Mouse (Mus musculus) heart, embryonic 10.5 days (tissue): ENCODE data around the gene Jag1. TPM values are rescaled to one million over a fixed set of nuclear protein-coding genes. Genes with fewer than 3 reads are reported as not detected.
A peak's percentile ranks its signal among the peaks of the same experiment; 100 is the strongest.

ENCODE experiments used
- DNase-seq: peaks from one replicate; pipeline ENCODE4 v3.0.0-alpha.2; 2017; ENCODE audit warnings: low spot score
- H3K27ac ChIP-seq: fragments of 300-500 bp; sonication (generic); 2 replicates; pipeline ENCODE4 v1.5.1; 2016; ENCODE audit warnings: mild to moderate bottlenecking
- H3K27me3 ChIP-seq: fragments of 300-500 bp; sonication (generic); 2 replicates; pipeline ENCODE4 v1.6.1; 2016; ENCODE audit warnings: mild to moderate bottlenecking; ENCODE audit not compliant: poor library complexity, insufficient read depth, severe bottlenecking
- H3K36me3 ChIP-seq: fragments of 300-500 bp; sonication (generic); 2 replicates; pipeline ENCODE4 v1.6.1; 2016; ENCODE audit warnings: mild to moderate bottlenecking, moderate library complexity
- H3K4me1 ChIP-seq: fragments of 300-500 bp; sonication (generic); 2 replicates; pipeline ENCODE4 v1.6.1; 2016; ENCODE audit warnings: mild to moderate bottlenecking
- H3K4me3 ChIP-seq: fragments of 300-500 bp; sonication (generic); 2 replicates; pipeline ENCODE4 v1.5.1; 2016; ENCODE audit warnings: mild to moderate bottlenecking, moderate library complexity
- H3K9me3 ChIP-seq: fragments of 300-500 bp; sonication (generic); 2 replicates; pipeline ENCODE4 v1.6.1; 2016; ENCODE audit warnings: mild to moderate bottlenecking, moderate library complexity
- WGBS: fragments of 180-500 bp; shearing (Covaris S2); methylation state at CpG from one replicate; pipeline ENCODE4 v1.1.7; 2016; 5-methylcytosine and 5-hydroxymethylcytosine counted together
- polyA plus RNA-seq: library from polyadenylated mRNA; unstranded; fragments of >200 nt; fragmentation: Nextera tagmentation; extraction: Ambion mirVana; gene quantifications from 2 replicates; pipeline ENCODE4 v1.2.1, GENCODE M21; 2016

Gene Jag1
- polyA plus RNA-seq, 1 experiment from 2014 or later = 21.6 TPM

DNA sequence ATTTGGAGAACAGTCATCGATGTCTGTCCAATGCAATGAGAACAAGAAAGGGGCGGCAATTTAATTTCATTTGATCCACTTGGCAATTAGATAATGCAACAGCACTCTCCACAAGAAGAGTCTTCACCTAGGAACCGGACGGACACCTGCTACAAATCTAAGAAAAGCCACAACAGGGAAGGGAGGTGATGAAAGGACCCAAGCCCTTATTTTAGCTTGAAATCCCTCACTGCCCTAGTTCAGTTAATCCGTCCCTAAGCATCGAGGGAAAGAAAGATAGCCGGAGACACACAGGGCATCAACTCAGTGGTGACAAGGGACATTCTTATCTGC, 23.2 kb downstream of the Jag1 start:
- H3K36me3 ChIP-seq = peaks cover 99% of the 10 kb centered on the region
- no peak overlapping the region for H3K27ac ChIP-seq
- H3K4me3 ChIP-seq = no peak overlapping the region
- H3K27me3 ChIP-seq = no peaks in the 10 kb centered on the region
- 60% methylated on average over 7 of the region's 7 CpGs for WGBS
- H3K4me1 ChIP-seq = peaks cover 31% of the 10 kb centered on the region
- H3K9me3 ChIP-seq = no peaks in the 10 kb centered on the region
- no peak for DNase-seq

DNA sequence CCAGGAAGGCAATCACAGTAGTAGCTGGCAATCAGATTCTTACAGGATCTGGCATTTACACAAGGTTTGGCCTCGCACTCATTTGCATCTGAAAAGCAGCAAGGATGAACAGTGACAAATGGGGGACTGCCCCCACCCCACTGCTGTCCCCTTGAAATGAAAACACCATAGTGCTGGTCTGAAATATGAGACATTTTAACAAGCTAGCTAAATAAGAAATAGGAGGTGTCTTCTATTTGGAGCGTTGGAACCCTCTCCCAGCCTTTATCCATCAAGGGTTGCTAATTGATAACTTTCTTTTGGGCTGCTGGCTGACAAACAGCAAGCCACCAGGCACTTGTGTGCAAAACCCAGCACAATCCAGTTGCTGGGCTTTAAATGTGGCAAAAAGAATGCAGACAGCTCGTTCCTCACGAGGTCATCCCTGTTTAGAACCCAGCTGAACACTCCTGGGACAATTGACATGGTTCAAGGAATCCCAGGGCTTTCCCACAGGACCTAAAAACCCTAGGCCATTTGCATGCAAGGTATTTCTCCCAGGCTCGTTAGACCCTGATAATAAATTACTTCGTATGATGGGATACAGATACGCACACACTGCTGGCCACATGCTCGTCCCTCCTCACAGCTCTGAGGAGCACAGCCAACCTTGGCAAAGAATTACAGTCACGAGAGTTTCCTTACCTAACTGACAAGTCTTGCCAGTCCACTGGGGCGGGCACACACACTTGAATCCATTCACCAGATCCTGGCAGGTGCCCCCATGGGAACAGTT, 23.7 kb downstream of the Jag1 start:
- peaks cover 29% of the 10 kb centered on the region for H3K4me1 ChIP-seq
- H3K27ac ChIP-seq = no peak overlapping the region
- peaks cover 99% of the 10 kb centered on the region for H3K36me3 ChIP-seq
- WGBS = 58% methylated on average over 10 of the region's 10 CpGs
- no peaks in the 10 kb centered on the region for H3K9me3 ChIP-seq
- H3K4me3 ChIP-seq = no peak overlapping the region
- DNase-seq = no peak
- no peaks in the 10 kb centered on the region for H3K27me3 ChIP-seq

DNA sequence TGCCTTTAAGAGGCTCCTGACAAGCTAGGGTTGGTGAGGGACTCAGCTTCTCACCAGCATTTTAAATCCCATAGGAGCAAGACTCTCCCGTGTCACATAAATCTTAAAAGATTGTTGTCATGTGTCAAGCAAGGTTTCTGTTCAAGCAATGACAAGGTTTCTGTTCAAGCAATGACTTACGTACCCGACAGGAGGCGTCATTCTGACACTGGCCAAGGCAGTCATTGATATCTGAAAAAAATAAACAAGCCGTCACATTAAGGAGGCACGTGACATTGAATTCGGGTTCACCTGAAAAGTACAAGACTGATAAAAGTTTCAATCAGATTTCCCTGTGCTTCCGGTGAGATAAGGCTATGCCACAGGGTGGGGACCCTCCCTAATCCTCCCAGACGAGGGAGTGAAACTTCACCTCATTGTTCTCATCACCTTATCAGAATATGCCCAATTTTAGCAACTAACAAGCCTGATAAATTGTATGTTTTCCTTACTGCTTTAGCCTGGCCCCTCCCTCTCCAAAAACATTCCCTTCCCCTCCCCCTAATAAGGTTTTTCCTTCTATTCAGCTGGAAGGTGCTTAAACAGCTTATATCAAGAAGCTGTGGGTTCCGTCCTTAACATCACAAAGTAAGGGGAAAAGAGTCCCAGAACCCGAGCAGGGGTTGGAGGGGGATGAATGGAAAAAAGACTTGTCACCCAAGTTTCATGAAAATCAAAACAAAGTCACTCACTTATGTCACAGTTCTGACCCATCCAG, 24.5 kb downstream of the Jag1 start:
- H3K36me3 ChIP-seq = peaks cover 99% of the 10 kb centered on the region
- WGBS = 60% methylated on average over 11 of the region's 11 CpGs
- DNase-seq = no peak
- no peaks in the 10 kb centered on the region for H3K9me3 ChIP-seq
- peaks cover 21% of the 10 kb centered on the region for H3K4me1 ChIP-seq
- H3K4me3 ChIP-seq = no peak overlapping the region
- H3K27ac ChIP-seq = no peak overlapping the region
- no peaks in the 10 kb centered on the region for H3K27me3 ChIP-seq

DNA sequence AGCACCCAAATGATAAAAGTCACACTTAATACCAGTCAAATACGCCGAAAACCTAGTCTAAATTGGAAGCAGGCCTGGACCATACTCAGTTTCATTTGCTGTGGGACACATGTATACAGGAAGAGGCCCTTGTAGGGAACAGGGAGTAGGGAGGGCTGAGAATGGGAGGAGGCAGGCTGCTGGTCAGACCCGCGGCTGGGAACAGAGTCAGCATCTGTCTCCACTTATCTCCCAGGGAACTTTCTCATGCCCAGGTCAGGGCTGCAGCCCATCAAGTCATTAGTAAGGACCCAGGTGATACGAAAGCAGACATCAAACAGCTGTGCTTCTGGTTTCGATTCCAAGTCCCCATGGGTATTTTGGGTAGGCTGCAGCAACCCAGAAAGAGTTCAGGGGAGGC, 28.7 kb downstream of the Jag1 start:
- peaks cover 11% of the 10 kb centered on the region; the same call in 1 of the 2 replicates for H3K4me1 ChIP-seq
- 69% methylated on average over 6 of the region's 6 CpGs for WGBS
- DNase-seq = no peak
- no peak overlapping the region for H3K27ac ChIP-seq
- peaks cover 98% of the 10 kb centered on the region for H3K36me3 ChIP-seq
- H3K4me3 ChIP-seq = no peak overlapping the region
- no peaks in the 10 kb centered on the region for H3K27me3 ChIP-seq
- H3K9me3 ChIP-seq = no peaks in the 10 kb centered on the region

DNA sequence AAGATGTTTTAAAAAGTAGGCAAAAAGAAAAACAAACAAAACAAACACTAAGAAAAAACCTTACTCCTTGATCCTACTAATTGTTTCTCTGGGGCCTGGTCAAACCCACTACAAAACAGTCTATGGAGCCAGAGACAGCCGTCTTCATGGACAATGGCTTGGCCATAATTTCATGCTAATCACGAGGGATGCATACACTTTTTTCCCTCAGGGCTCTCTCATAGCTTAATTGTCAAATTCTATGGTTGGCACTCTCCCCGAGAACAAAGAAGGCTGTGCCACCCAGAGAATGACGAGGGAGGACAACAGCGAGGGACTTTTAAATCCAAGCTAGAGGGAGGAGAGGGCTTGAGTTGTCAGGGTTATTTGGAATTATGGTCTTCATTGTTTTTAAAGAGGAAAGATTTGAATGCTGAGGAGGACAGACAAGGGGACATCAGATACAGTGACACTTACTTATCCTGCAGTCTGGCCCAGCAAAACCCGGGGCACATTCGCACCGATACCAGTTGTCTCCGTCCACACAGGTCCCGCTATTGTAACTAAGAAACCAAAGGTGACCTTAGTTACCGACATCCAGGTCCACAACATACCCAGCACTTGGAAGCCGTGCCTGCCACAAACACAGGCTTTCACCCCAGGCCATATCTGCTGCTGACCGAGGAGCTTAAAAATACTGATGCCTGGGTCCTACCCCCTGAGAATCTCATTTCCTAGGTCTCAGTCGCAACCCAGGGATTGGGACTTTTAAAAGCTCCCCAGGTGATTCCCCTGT, 29.6 kb downstream of the Jag1 start:
- Histone ChIP-seq H3K4me1 (peaks cover 10% of the 10 kb centered on the region; the same call in 1 of the 2 replicates), H3K27me3 (no peaks in the 10 kb centered on the region), H3K36me3 (peaks cover 92% of the 10 kb centered on the region), H3K27ac (no peak overlapping the region), H3K9me3 (no peaks in the 10 kb centered on the region), H3K4me3 (no peak overlapping the region)
- no peak for DNase-seq
- 86% methylated on average over 14 of the region's 14 CpGs for WGBS

DNA sequence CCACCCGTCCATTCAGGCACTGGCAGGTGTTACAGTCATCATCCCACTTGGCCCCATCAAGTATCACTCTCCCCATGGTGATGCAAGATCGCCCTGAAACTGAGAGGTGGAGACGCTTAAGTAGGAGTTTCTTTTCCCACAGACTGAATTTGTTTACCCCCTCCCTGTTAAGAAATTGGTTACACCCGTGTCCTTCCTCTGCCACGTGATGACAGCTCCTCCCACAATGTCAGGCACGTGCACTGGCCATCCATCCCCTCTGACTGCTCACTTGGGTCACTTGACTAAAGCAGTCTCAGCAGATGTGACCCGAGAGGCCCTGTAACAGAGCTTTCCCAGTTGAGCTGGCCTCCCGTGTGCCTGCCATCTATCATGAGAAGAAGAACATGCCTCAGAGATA, 31.2 kb downstream of the Jag1 start:
- Histone ChIP-seq H3K9me3 (no peaks in the 10 kb centered on the region), H3K36me3 (peaks cover 80% of the 10 kb centered on the region), H3K27me3 (no peaks in the 10 kb centered on the region), H3K4me1 (peaks cover 19% of the 10 kb centered on the region), H3K4me3 (no peak overlapping the region), H3K27ac (no peak overlapping the region)
- no peak for DNase-seq
- 56% methylated on average over 8 of the region's 8 CpGs for WGBS

DNA sequence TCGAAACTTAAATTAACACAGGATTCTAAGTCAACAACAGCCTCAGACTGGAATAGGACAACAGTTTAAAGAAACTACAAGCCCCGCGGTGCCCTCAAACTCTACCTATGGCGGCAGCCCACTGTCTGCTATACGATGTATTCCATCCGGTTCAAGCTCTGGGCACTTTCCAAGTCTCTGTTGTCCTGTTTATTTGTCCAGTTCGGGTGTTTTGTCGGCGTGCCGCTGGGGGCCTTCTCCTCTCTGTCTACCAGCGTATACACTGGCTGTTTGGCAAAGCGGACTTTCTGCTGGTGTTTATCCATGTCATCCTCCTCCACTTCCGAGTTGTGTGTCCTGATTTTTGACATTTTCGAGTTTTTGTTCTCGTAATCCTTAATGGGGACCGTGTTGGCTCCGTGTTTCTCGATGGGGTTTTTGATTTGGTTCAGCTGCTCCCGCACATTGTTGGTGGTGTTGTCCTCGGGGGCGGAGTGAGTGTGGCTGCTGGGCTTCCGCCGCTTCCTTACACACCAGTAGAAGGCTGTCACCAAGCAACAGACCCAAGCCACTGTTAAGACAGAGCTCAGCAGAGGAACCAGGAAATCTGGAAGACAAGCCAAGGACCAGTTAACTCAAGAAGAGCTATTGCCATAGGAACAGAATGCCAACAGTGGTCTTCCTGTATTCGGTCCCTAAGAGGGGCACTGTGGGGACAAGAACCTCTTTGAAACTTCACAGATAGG, 33.4 kb downstream of the Jag1 start:
- Histone ChIP-seq H3K4me1 (peaks cover 27% of the 10 kb centered on the region), H3K9me3 (no peaks in the 10 kb centered on the region), H3K27me3 (no peaks in the 10 kb centered on the region), H3K36me3 (peaks cover 58% of the 10 kb centered on the region), H3K27ac (no peak overlapping the region), H3K4me3 (no peak overlapping the region)
- no peak for DNase-seq
- WGBS = 91% methylated on average over 24 of the region's 24 CpGs

DNA sequence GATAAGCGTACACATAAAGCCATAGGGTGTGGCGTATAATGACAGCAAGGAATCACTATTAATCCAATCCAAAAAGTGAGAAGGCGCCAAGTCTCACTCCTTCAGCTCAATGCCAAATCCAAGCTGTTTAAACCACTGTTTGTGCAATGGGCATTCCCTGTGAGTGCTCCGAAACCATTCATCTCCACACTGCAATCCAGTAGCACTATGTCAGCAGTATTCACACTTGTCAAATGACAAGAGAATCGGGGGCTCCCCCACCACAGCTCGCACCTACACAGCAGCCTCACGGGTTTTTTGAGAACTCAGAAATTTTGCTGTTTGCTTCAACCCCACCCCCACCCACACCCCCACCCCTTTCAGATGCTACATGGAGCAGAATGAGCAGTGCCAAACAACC, 35.4 kb downstream of the Jag1 start:
- DNase-seq = no peak
- H3K27me3 ChIP-seq = no peaks in the 10 kb centered on the region
- no peak overlapping the region for H3K4me3 ChIP-seq
- peaks cover 27% of the 10 kb centered on the region for H3K4me1 ChIP-seq
- no peak overlapping the region for H3K27ac ChIP-seq
- WGBS = 80% methylated on average over 7 of the region's 7 CpGs
- H3K36me3 ChIP-seq = peaks cover 40% of the 10 kb centered on the region
- H3K9me3 ChIP-seq = no peaks in the 10 kb centered on the region

DNA sequence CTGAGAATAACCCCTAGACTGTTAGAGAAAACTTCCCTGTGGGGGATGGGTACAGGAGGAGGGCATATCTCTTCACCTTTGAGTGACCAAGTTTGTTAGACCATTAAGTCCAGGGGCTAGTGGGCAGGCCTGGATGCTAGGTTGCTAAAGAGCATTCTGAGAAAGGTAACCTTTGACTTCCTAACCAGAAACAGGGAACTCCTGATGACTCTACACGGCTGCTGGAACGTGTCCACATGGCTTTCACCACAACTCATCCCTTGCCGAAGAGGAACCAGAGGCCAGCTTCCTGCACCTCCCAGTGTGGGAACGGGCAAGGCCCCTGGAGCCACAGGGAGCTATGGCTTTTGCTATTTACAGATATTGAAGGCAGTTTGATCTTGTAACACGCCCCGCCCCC, 36.0 kb downstream of the Jag1 start:
- no peaks in the 10 kb centered on the region for H3K27me3 ChIP-seq
- peaks cover 35% of the 10 kb centered on the region for H3K36me3 ChIP-seq
- DNase-seq = no peak
- peaks cover 24% of the 10 kb centered on the region for H3K4me1 ChIP-seq
- no peaks in the 10 kb centered on the region for H3K9me3 ChIP-seq
- no peak overlapping the region for H3K4me3 ChIP-seq
- no peak overlapping the region for H3K27ac ChIP-seq
- 65% methylated on average over 6 of the region's 6 CpGs for WGBS

DNA sequence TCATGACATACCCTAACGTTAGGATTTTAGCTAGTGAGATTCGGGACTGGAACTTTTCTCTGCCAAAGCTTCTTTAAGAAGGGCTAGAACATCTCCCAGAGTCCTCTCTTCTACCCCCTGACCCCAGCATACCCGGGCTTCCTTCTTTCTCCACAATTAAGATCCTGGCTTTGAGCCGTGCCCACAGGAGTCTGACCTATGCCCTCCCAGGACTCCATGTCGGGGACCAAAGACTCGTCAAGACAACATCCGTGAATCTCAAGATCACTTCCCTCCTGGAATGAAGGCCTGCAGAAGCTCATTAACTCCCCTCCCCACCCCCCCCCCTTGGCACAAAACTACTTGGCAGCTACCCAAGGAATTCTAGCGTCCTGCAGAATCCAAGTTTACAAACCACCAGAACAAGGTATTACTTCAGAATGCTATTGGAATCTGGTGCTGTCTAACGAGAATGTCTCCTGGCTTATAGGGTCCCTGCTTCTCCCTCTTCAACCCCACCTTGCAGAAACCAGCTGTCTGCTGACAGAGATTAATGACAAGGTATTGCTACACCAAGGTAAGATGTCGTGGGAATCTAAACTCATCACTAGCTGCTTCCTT, 36.6 kb downstream of the Jag1 start:
- no peaks in the 10 kb centered on the region for H3K27me3 ChIP-seq
- WGBS = 44% methylated on average over 10 of the region's 10 CpGs
- H3K36me3 ChIP-seq = peaks cover 28% of the 10 kb centered on the region
- H3K4me1 ChIP-seq = peaks cover 21% of the 10 kb centered on the region
- H3K4me3 ChIP-seq = no peak overlapping the region
- no peak for DNase-seq
- H3K9me3 ChIP-seq = no peaks in the 10 kb centered on the region
- no peak overlapping the region for H3K27ac ChIP-seq

DNA sequence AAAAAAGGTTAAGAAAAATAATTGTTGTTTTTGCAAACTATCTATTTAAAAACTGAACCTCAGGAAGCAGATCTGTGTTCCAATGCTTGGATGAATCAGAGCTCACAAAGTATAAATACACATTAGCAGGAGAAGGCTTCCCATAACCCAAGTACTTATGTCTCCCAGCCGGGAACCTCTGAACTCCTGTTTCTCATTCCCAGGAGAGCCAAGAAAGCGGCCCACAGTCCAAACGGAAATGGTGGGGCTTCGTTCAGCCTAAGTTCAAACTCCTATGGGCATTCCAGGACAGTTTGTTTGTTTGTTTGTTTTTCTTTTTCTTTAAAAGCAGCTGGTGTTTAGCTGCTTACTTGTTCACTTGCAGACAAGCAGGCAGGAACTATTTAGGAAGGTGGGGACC, 37.7 kb downstream of the Jag1 start:
- Histone ChIP-seq H3K4me3 (no peak overlapping the region), H3K9me3 (no peaks in the 10 kb centered on the region), H3K27me3 (no peaks in the 10 kb centered on the region), H3K4me1 (peaks cover 31% of the 10 kb centered on the region), H3K27ac (no peak overlapping the region), H3K36me3 (peaks cover 18% of the 10 kb centered on the region)
- DNase-seq = no peak
- 71% methylated on average over 4 of the region's 4 CpGs for WGBS

DNA sequence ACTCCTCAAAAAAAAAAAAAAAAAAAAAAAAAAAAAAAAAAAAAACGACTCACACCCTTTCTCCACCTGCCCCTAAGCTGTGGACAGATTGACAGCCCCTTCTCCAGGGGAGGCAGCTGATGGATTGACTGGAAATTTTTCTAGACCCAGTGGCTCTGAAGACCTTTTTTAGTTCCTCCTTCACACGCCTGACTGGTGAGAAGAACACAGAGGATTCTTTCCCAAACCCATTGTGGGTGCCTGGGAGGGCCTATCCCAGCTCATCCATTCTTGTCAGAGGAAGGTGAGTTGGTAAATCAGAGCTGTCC, 42.2 kb downstream of the Jag1 start:
- no peaks in the 10 kb centered on the region for H3K27me3 ChIP-seq
- 27% methylated on average over 2 of the region's 2 CpGs for WGBS

More for the DNA sequence above, 42.2 kb downstream of the Jag1 start:
- Histone ChIP-seq H3K36me3 (no peaks in the 10 kb centered on the region), H3K9me3 (no peaks in the 10 kb centered on the region), H3K4me3 (no peak overlapping the region), H3K27ac (0 out of 2 replicates have a peak overlapping the region, but pooled peaks have one; percentile 29), H3K4me1 (peaks cover 15% of the 10 kb centered on the region)
- DNase-seq = peak; percentile 38
